Mouse (Mus musculus): Measurements from ENCODE around the gene Gm28539.
"Not testable (repeated sequence)": the region's sequence is repeated elsewhere in the genome, so short reads cannot be mapped to it uniquely, and the experiment has no call there.

Gene Gm28539

GRCm38 (mm10) chr16:18955070-18955469, 118.7 kb downstream of the Gm28539 start:
- DNase-seq (ENCODE audit: extremely low spot score, low spot score) = no peak

GRCm38 (mm10) chr16:18963486-18963885, 127.1 kb downstream of the Gm28539 start:
- no peak for DNase-seq (ENCODE audit: extremely low spot score, low spot score)

GRCm38 (mm10) chr16:18969420-18970128, 133.2 kb downstream of the Gm28539 start:
- no peak for DNase-seq (ENCODE audit: extremely low spot score, low spot score)

- no peak for DNase-seq (ENCODE audit: extremely low spot score, low spot score)
These were observed 134.5 kb downstream of the Gm28539 start for GRCm38 (mm10) chr16:18970837-18971236.

- not testable (repeated sequence) for DNase-seq (ENCODE audit: extremely low spot score, low spot score)
These were observed 139.3 kb downstream of the Gm28539 start for GRCm38 (mm10) chr16:18975665-18976064.

- no peak for DNase-seq (ENCODE audit: extremely low spot score, low spot score)
These were observed 139.9 kb downstream of the Gm28539 start for GRCm38 (mm10) chr16:18976315-18976714.

GRCm38 (mm10) chr16:18986381-18986780, 150.0 kb downstream of the Gm28539 start:
- DNase-seq (ENCODE audit: extremely low spot score, low spot score) = no peak

GRCm38 (mm10) chr16:18986860-18987259, 150.5 kb downstream of the Gm28539 start:
- DNase-seq (ENCODE audit: extremely low spot score, low spot score) = no peak

GRCm38 (mm10) chr16:19002610-19003389, 166.4 kb downstream of the Gm28539 start:
- DNase-seq (ENCODE audit: extremely low spot score, low spot score) = peak; percentile 15

GRCm38 (mm10) chr16:19003757-19004156, 167.4 kb downstream of the Gm28539 start:
- DNase-seq (ENCODE audit: extremely low spot score, low spot score) = no peak

- no peak for DNase-seq (ENCODE audit: extremely low spot score, low spot score)
These were observed 168.9 kb downstream of the Gm28539 start for GRCm38 (mm10) chr16:19005298-19005697.
